Mouse (Mus musculus) heart, embryonic 11.5 days (tissue): ENCODE measurements around the gene Ctsa. TPM values are rescaled to one million over a fixed set of nuclear protein-coding genes. Genes with fewer than 3 reads are reported as not detected.
A peak's percentile ranks its signal among the peaks of the same experiment; 100 is the strongest.
"Not testable (repeated sequence)": the region's sequence is repeated elsewhere in the genome, so short reads cannot be mapped to it uniquely, and the experiment has no call there.

Experiments used
- ATAC-seq: fragments of 200-750 bp; cut with Nextera tagmentation; replicated peaks from 2 replicates; pipeline ENCODE4 v1.8.0; 2017; ENCODE audit warnings: moderate library complexity; ENCODE audit not compliant: insufficient number of reproducible peaks, low FRiP score, low TSS enrichment
- H3K27ac ChIP-seq: fragments of 300-500 bp; sonication (generic); 2 replicates; pipeline ENCODE4 v1.5.1; 2014; ENCODE audit warnings: mild to moderate bottlenecking, low read depth, low read length
- H3K27me3 ChIP-seq: fragments of 300-500 bp; sonication (generic); 2 replicates; pipeline ENCODE4 v1.6.1; 2014; ENCODE audit warnings: mild to moderate bottlenecking, low read length, mixed read lengths; ENCODE audit not compliant: control insufficient read depth, insufficient read depth
- H3K36me3 ChIP-seq: fragments of 300-500 bp; sonication (generic); 2 replicates; pipeline ENCODE4 v1.6.1; 2014; ENCODE audit warnings: mild to moderate bottlenecking, low read length, moderate library complexity, mixed read lengths; ENCODE audit not compliant: control insufficient read depth, insufficient read depth
- H3K4me1 ChIP-seq: fragments of 300-500 bp; sonication (generic); 2 replicates; pipeline ENCODE4 v1.6.1; 2014; ENCODE audit warnings: low read length; ENCODE audit not compliant: control insufficient read depth, insufficient read depth
- H3K4me2 ChIP-seq: fragments of 300-500 bp; sonication (generic); 2 replicates; pipeline ENCODE4 v1.6.1; 2014; ENCODE audit warnings: mild to moderate bottlenecking, moderate library complexity
- H3K4me3 ChIP-seq: fragments of 300-500 bp; sonication (generic); 2 replicates; pipeline ENCODE4 v1.5.1; 2014; ENCODE audit warnings: low read depth, low read length
- H3K9ac ChIP-seq: fragments of 300-500 bp; sonication (generic); 2 replicates; pipeline ENCODE4 v1.6.1; 2014; ENCODE audit warnings: mild to moderate bottlenecking, low read depth, low read length, moderate library complexity
- H3K9me3 ChIP-seq: fragments of 300-500 bp; sonication (generic); replicated peaks from 2 replicates; pipeline ENCODE4 v1.6.1; 2016; ENCODE audit warnings: low read length; ENCODE audit not compliant: control insufficient read depth
- WGBS: fragments of 180-500 bp; shearing (Covaris S2); extraction: QIAGEN DNeasy Blood & Tissue Kit; methylation state at CpG from one replicate; pipeline ENCODE4 v1.1.7; 2014; ENCODE audit not compliant: insufficient replicate concordance; 5-methylcytosine and 5-hydroxymethylcytosine counted together
- polyA plus RNA-seq: library from polyadenylated mRNA; unstranded; fragments of >200 nt; fragmentation: Nextera tagmentation; extraction: Ambion mirVana; gene quantifications from 2 replicates; pipeline ENCODE4 v1.2.1, GENCODE M21; 2014

Gene Ctsa
- polyA plus RNA-seq, 1 experiment from 2014 or later: 143 TPM

DNA sequence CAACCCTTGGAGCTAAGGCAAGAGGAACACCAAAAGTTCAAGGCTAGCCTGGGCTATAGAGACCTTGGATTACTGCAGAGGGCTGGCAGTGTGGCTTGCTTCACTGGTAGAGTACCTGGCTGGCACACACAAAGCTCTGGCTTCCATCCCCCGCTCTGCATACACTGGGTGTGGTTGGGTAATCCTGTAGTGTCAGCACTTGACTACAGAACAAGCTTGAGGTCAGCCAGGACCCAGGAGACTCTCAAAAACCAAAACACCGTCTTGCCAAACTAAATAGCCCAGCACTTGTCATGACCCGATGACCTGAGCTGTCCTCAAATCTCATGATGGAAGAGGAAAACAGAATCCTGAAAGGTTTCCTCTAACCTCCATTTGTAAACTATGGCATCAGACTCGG lies 42.2 kb upstream of the Ctsa start:
- no peaks in the 10 kb centered on the region for H3K9me3 ChIP-seq
- H3K4me3 ChIP-seq: no peak overlapping the region
- no peaks in the 10 kb centered on the region for H3K27me3 ChIP-seq
- H3K9ac ChIP-seq: no peak overlapping the region
- peaks cover 11% of the 10 kb centered on the region; the same call in 1 of the 2 replicates for H3K36me3 ChIP-seq
- H3K4me2 ChIP-seq: no peak overlapping the region
- WGBS: 72% methylated on average over 4 of the region's 4 CpGs
- 0 out of 2 replicates have a peak, but pooled peaks cover 19% of the 10 kb centered on the region for H3K4me1 ChIP-seq
- ATAC-seq: no peak
- H3K27ac ChIP-seq: no peak overlapping the region

DNA sequence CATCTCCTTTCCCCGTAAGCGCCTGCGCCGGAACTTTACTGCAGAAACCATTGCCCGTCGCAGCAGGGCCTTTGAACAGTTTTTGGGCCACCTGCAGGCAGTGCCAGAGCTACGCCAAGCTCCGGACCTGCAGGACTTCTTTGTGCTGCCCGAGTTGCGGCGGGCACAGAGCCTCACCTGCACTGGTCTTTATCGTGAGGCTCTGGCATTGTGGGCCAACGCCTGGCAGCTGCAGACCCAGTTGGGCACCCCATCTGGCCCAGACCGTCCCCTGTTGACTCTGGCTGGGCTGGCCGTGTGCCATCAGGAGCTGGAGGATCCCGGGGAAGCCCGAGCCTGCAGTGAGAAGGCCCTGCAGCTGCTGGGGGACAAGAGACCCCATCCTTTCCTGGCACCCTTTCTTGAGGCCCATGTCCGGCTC lies 40.8 kb upstream of the Ctsa start:
- Histone ChIP-seq H3K27me3 (no peaks in the 10 kb centered on the region), H3K9me3 (no peaks in the 10 kb centered on the region), H3K36me3 (peaks cover 13% of the 10 kb centered on the region; the same call in 1 of the 2 replicates), H3K4me2 (no peak overlapping the region), H3K27ac (no peak overlapping the region), H3K4me3 (no peak overlapping the region), H3K9ac (no peak overlapping the region), H3K4me1 (0 out of 2 replicates have a peak, but pooled peaks cover 17% of the 10 kb centered on the region)
- WGBS: 91% methylated on average over 18 of the region's 18 CpGs
- no peak for ATAC-seq

DNA sequence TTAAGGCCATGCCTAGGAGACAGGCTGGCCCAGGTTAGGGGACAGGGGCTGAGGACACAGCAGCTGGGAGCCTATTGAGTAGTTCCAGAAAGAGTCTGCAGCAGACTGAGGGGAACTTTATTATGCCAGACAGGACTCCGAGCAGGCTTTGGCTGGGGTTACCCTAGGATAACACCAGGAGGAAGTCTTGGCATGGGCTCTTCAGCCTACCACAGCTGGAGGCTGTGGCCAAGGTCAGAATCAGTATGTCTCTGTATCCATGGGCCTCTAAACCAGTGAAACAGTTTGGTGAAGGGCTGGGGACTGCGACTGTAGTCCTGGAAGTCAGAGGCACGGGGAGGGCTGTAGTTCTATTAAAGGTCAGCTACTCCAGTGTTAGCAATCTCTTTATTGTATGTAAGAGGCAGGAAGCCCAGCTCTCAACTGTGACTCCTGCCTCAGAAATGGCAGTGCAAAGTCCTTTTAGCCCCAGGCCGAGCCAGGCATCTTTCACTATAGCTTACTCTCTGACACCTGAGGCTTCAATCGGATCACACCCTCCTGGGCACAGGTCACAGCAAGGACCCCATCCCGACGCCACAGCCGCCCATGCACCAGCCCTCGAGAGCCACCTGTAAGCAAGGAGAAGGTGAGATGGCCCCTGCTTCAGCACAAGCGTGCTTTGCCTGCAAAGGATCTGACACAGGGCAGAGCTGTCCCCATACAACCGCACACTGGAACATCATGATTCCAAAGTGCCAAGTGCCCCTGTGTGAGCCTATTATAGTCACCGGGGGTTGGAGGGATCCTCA lies 40.1 kb upstream of the Ctsa start:
- 0 out of 2 replicates have a peak overlapping the region, but pooled peaks have one; percentile 46 for H3K9ac ChIP-seq
- H3K4me3 ChIP-seq: no peak overlapping the region
- no peaks in the 10 kb centered on the region for H3K9me3 ChIP-seq
- H3K27me3 ChIP-seq: no peaks in the 10 kb centered on the region
- H3K27ac ChIP-seq: peak overlapping the region; percentile 74
- WGBS: 88% methylated on average over 12 of the region's 12 CpGs
- ATAC-seq: no peak
- 0 out of 2 replicates have a peak, but pooled peaks cover 13% of the 10 kb centered on the region for H3K4me1 ChIP-seq
- no peak overlapping the region for H3K4me2 ChIP-seq
- peaks cover 16% of the 10 kb centered on the region; the same call in 1 of the 2 replicates for H3K36me3 ChIP-seq

DNA sequence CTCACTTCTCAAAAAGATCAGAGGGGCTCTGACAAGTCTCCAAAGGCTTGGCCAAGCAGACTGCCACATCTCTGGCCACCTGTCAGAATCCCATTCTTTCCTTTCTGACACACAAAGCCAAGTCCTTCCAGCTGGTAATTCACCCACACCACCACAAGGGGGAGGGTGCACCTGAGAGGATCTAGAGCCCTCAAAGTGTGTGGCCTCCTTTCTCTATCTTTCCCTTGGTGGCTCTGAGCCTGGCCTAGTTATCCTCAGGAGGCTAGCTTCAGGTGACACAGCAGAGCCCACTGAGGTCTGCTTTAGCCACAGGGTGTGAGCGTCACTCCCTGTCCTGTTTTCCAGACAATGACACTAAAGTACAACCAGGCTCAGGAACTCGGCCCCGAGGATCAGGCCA lies 39.4 kb upstream of the Ctsa start:
- ATAC-seq: no peak

DNA sequence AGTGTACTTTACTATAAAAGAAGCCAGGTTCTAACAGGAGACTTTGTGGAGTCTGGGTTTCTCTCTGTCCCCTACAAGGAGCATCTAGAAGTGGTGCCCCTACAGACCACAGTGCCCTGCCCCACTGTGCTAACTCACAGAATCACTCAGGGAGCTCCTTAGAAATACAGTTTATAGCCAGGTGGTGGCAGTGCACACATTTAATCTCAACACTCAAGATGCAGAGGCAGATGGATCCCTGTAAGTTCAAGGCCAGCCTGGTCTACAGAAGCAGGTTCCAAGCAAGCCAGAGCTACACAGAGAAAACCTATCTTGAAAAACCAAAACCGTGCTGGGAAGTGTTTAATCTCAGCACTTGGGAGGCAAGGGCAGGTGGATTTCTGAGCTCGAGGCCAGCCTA lies 38.9 kb upstream of the Ctsa start:
- 0 out of 2 replicates have a peak, but pooled peaks cover 7% of the 10 kb centered on the region for H3K4me1 ChIP-seq
- H3K9ac ChIP-seq: no peak overlapping the region
- no peak for ATAC-seq
- no peak overlapping the region for H3K4me2 ChIP-seq
- H3K36me3 ChIP-seq: peaks cover 18% of the 10 kb centered on the region; the same call in 1 of the 2 replicates
- peak overlapping the region; percentile 74; the same call in 1 of the 2 replicates for H3K27ac ChIP-seq
- 88% methylated on average over 2 of the region's 2 CpGs for WGBS
- H3K27me3 ChIP-seq: no peaks in the 10 kb centered on the region
- no peaks in the 10 kb centered on the region for H3K9me3 ChIP-seq
- no peak overlapping the region for H3K4me3 ChIP-seq

More for the DNA sequence above, 39.4 kb upstream of the Ctsa start:
- no peak overlapping the region for H3K4me3 ChIP-seq
- H3K27ac ChIP-seq: peak overlapping the region; percentile 74
- peaks cover 18% of the 10 kb centered on the region; the same call in 1 of the 2 replicates for H3K36me3 ChIP-seq
- WGBS: 54% methylated on average over 3 of the region's 3 CpGs
- H3K4me1 ChIP-seq: 0 out of 2 replicates have a peak, but pooled peaks cover 13% of the 10 kb centered on the region
- H3K9me3 ChIP-seq: no peaks in the 10 kb centered on the region
- H3K27me3 ChIP-seq: no peaks in the 10 kb centered on the region
- H3K9ac ChIP-seq: peak overlapping the region; percentile 46; the same call in 1 of the 2 replicates
- H3K4me2 ChIP-seq: no peak overlapping the region

DNA sequence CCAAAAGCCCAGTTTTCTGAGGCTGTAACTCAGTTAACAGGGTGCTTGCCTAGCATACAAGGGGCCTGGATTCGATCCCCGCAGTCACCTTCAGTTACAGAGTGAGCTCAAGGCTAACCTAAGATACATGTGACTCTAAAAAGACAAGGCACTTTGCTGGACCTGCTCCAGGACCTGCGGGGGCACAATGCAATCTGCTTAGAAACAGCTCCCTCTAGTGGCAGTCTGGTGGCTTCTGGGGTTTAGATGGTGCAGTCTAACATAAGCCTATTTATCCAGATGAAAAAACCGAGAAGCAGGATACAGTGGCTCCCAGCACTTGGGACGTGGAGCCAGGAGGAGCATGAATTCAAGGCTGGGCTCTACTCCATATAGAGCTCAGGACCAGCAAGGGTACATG lies 38.4 kb upstream of the Ctsa start:
- no peak overlapping the region for H3K9ac ChIP-seq
- no peak overlapping the region for H3K4me3 ChIP-seq
- H3K36me3 ChIP-seq: peaks cover 18% of the 10 kb centered on the region; the same call in 1 of the 2 replicates
- 37% methylated on average over 5 of the region's 5 CpGs for WGBS
- ATAC-seq: no peak; the same call in 1 of the 2 replicates
- no peak overlapping the region for H3K4me2 ChIP-seq
- 0 out of 2 replicates have a peak, but pooled peaks cover 7% of the 10 kb centered on the region for H3K4me1 ChIP-seq
- H3K27me3 ChIP-seq: no peaks in the 10 kb centered on the region
- H3K9me3 ChIP-seq: no peaks in the 10 kb centered on the region
- no peak overlapping the region for H3K27ac ChIP-seq

DNA sequence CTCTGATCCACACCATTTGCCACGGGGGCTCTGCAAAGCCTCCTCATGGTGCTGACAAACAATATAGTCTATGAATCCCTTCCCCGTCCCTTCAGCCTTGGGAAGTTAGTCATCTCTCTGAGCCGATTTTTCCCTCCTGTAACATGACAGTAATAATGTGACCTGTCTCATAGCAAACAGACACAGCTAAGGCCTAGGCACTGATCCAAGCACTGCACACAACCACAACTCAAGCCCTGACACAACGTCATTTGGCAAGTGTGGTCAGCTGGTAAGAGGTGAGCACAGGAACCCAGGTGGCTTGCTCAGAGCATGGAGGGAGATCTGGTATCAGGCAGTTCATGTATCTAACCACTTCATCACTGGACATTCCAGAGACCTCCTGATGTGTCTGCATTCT lies 36.8 kb upstream of the Ctsa start:
- Histone ChIP-seq H3K9me3 (no peaks in the 10 kb centered on the region), H3K27me3 (no peaks in the 10 kb centered on the region), H3K4me1 (0 out of 2 replicates have a peak, but pooled peaks cover 7% of the 10 kb centered on the region), H3K27ac (no peak overlapping the region), H3K9ac (no peak overlapping the region), H3K36me3 (peaks cover 20% of the 10 kb centered on the region; the same call in 1 of the 2 replicates), H3K4me3 (no peak overlapping the region), H3K4me2 (no peak overlapping the region)
- no peak for ATAC-seq
- WGBS: 77% methylated on average over 4 of the region's 4 CpGs

DNA sequence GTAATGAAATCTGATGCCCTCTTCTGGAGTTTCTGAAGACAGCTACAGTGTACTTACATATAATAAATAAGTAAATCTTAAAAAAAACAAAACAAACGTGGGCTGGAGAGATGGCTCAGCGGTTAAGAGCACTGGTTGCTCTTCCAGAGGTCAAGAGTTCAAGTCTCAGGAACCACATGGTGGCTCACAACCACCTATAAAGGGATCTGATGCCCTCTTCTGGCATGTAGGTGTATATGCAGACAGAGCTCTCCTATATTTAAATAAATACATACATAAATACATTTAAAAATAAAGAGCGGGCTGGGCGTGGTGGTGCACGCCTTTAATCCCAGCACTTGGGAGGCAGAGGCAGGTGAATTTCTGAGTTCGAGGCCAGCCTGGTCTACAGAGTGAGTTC lies 34.1 kb upstream of the Ctsa start:
- not testable (repeated sequence) for H3K27me3 ChIP-seq, H3K9ac ChIP-seq, H3K4me1 ChIP-seq, H3K9me3 ChIP-seq, H3K27ac ChIP-seq, H3K4me3 ChIP-seq, ATAC-seq, H3K4me2 ChIP-seq
- H3K36me3 ChIP-seq: peaks cover 15% of the 10 kb centered on the region; the same call in 1 of the 2 replicates
- 74% methylated on average over 6 of the region's 6 CpGs for WGBS
